Mouse (Mus musculus) heart, postnatal 0 days (tissue): ENCODE results near the gene Ces5a. TPM values are rescaled to one million over a fixed set of nuclear protein-coding genes. Genes with fewer than 3 reads are reported as not detected.
A peak's percentile ranks its signal among the peaks of the same experiment; 100 is the strongest.

Experiments
- ATAC-seq: fragments of 200-750 bp; cut with Nextera tagmentation; 2 replicates; pipeline ENCODE4 v1.8.0; 2017; ENCODE audit warnings: low read depth, moderate number of reproducible peaks, moderate library complexity; ENCODE audit not compliant: insufficient read depth
- DNase-seq: peaks from one replicate; pipeline ENCODE4 v3.0.0-alpha.2; 2016; ENCODE audit warnings: low spot score
- H3K27ac ChIP-seq: fragments of 300-500 bp; sonication (generic); 2 replicates; pipeline ENCODE4 v1.5.1; 2014; ENCODE audit warnings: low read depth, mild to moderate bottlenecking
- H3K27me3 ChIP-seq: fragments of 300-500 bp; sonication (generic); 2 replicates; pipeline ENCODE4 v1.6.1; 2014; ENCODE audit warnings: low read length, mixed read lengths; ENCODE audit not compliant: control insufficient read depth, insufficient read depth
- H3K36me3 ChIP-seq: fragments of 300-500 bp; sonication (generic); replicated peaks from 2 replicates; pipeline ENCODE4 v1.6.1; 2014; ENCODE audit warnings: low read length, mixed read lengths; ENCODE audit not compliant: control insufficient read depth, insufficient read depth
- H3K4me1 ChIP-seq: fragments of 300-500 bp; sonication (generic); 2 replicates; pipeline ENCODE4 v1.6.1; 2014; ENCODE audit warnings: antibody characterized with exemption; ENCODE audit not compliant: control insufficient read depth, insufficient read depth
- H3K4me2 ChIP-seq: fragments of 300-500 bp; sonication (generic); 2 replicates; pipeline ENCODE4 v1.6.1; 2014; ENCODE audit warnings: low read depth, mild to moderate bottlenecking, low read length, moderate library complexity
- H3K4me3 ChIP-seq: fragments of 300-500 bp; sonication (generic); 2 replicates; pipeline ENCODE4 v1.5.1; 2014; ENCODE audit warnings: low read depth, low read length
- H3K9ac ChIP-seq: fragments of 300-500 bp; sonication (generic); replicated peaks from 2 replicates; pipeline ENCODE4 v1.6.1; 2014; ENCODE audit warnings: low read depth, low read length, mixed read lengths
- H3K9me3 ChIP-seq: fragments of 300-500 bp; sonication (generic); replicated peaks from 2 replicates; pipeline ENCODE4 v1.6.1; 2016; ENCODE audit warnings: low read length; ENCODE audit not compliant: control insufficient read depth
- CTCF ChIP-seq: IDR thresholded peaks from 2 replicates; pipeline ENCODE4 v1.5.1; 2016; ENCODE audit warnings: antibody characterized with exemption, control low read depth, low read depth
- EP300 ChIP-seq: IDR thresholded peaks from 2 replicates; pipeline ENCODE4 v1.6.1; 2016; ENCODE audit warnings: antibody characterized with exemption, low read depth
- WGBS: fragments of 180-500 bp; shearing (Covaris S2); extraction: QIAGEN DNeasy Blood & Tissue Kit; methylation state at CpG from one replicate; pipeline ENCODE4 v1.1.7; 2014; 5-methylcytosine and 5-hydroxymethylcytosine counted together
- polyA plus RNA-seq: library from polyadenylated mRNA; unstranded; fragments of >200 nt; fragmentation: Nextera tagmentation; extraction: Ambion mirVana; gene quantifications from 2 replicates; pipeline ENCODE4 v1.2.1, GENCODE M21; 2015
- total RNA-seq: library from RNA; depleted of rRNA; stranded (reverse); fragments of >200 nt; gene quantifications from 2 replicates; pipeline ENCODE4 v1.2.3, GENCODE M21; 2014; ENCODE audit warnings: low replicate concordance

Gene Ces5a
- total and polyA plus RNA-seq, 2 experiments from 2014 or later: 0.07 TPM; not detected in 1

DNA sequence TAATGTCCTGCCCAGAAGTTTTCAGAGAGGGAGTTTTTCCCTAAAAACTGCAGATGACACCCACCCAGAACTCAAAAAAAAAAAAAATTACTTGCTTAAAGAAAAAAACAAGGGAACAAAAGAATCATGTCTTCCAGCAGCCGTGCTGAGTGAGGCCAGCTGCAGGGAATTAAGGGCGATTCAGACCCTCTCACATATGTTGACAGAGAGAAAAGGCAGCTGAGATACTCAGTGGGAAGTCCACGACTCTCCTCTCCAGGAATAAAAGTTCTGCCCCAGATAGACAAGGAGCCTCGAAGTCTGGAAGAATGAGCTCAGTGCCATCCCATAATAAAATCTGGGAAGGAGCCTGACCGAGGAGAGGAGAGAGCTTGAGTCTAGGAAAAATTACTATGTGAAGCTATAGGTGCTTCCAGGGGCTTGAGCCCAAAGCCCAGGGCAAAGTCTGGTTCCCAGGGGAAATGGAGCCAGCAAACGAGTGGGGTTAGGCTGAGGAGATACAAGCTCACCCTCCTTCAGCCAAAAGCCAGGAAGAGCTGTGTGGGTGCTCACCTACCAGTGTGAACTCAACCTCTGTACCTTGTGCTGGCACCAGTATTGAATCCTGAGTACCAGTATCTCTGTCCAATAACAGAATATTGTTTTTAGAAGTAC, 27.1 kb upstream of the Ces5a start:
- Histone ChIP-seq H3K4me1 (no peaks in the 10 kb centered on the region), H3K9me3 (no peaks in the 10 kb centered on the region), H3K4me2 (no peak overlapping the region), H3K4me3 (no peak overlapping the region), H3K36me3 (no peaks in the 10 kb centered on the region), H3K9ac (no peak overlapping the region), H3K27me3 (no peaks in the 10 kb centered on the region), H3K27ac (no peak overlapping the region)
- ATAC-seq (peak; percentile 30; the same call in 1 of the 2 replicates), DNase-seq (no peak)
- WGBS: 39% methylated on average over 6 of the region's 6 CpGs
- no peak for TF ChIP-seq EP300
- TF ChIP-seq CTCF: no peak

DNA sequence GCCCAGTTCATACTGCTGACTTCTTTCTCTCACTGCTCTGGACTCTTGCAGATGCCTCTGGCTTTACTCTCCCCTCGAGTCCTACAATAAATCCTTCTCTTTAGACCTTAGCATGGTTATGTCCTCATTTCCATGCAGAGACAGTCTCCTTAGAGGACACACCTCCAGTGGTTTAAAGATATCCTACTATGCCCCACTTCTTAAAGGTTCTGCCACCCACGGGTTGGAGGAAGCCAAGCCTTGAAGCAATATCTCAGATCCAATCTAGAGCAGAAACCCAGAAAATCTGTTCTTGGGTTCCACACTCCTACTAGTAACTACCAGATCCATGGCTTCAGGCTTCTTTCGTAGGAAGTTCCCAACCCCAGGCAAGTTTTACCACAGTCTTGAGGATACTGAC, 25.6 kb upstream of the Ces5a start:
- TF ChIP-seq EP300: no peak
- TF ChIP-seq CTCF: no peak
- no peaks in the 10 kb centered on the region for H3K4me1 ChIP-seq
- H3K4me2 ChIP-seq: no peak overlapping the region
- H3K27ac ChIP-seq: no peak overlapping the region
- WGBS: 60% methylated on average over 3 of the region's 3 CpGs
- DNase-seq (no peak), ATAC-seq (no peak)
- no peak overlapping the region for H3K9ac ChIP-seq
- no peak overlapping the region for H3K4me3 ChIP-seq
- no peaks in the 10 kb centered on the region for H3K36me3 ChIP-seq
- H3K27me3 ChIP-seq: no peaks in the 10 kb centered on the region
- H3K9me3 ChIP-seq: no peaks in the 10 kb centered on the region

DNA sequence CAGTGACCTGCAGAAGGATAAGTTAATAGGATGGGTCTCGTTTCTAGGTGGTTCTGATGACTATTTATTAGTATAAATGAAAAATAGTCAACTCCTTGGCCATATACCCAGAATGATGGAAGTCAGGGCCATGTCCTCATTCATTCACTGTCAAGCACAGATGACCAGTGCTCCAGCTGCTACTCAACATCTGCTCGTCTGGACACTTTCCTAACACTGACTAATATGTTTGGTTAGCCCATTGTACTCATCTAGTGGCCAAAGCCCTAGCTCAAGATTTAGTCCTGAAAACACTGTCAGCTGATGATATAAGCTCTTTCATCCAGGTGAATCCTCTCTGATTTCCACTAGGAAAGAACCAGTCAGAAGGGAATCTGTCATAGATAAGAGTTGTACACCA, 24.1 kb upstream of the Ces5a start:
- no peaks in the 10 kb centered on the region for H3K4me1 ChIP-seq
- no peak overlapping the region for H3K9ac ChIP-seq
- H3K4me2 ChIP-seq: no peak overlapping the region
- no peak for DNase-seq
- no peak for ATAC-seq
- no peak for TF ChIP-seq EP300
- TF ChIP-seq CTCF: no peak
- no peak overlapping the region for H3K4me3 ChIP-seq
- 58% methylated on average over 2 of the region's 2 CpGs for WGBS
- H3K9me3 ChIP-seq: peaks cover 3% of the 10 kb centered on the region; the same call in 1 of the 2 replicates
- no peak overlapping the region for H3K27ac ChIP-seq
- no peaks in the 10 kb centered on the region for H3K36me3 ChIP-seq
- H3K27me3 ChIP-seq: no peaks in the 10 kb centered on the region

DNA sequence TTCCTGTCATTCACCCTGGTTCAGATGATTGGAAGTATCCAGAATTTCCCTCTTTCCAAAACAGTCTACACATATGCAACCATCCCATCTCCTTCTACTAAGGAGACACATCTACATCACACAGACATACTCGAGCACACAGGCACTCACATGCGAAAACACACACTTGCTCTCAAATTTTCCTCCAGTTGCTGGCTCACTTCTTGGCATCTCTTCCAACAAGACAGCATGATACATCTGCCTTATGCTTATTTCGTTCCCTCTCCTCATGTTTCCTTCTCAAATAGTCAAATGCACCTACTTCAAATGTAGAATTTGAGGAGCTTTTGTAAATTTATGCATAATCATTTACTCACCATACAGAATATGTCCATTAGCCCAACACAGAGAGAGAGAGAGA, 33.0 kb downstream of the Ces5a start:
- no peak overlapping the region for H3K27ac ChIP-seq
- WGBS: 70% methylated on average over 3 of the region's 3 CpGs
- H3K27me3 ChIP-seq: no peaks in the 10 kb centered on the region
- H3K4me2 ChIP-seq: no peak overlapping the region
- TF ChIP-seq CTCF (no peak), EP300 (no peak)
- ATAC-seq (no peak), DNase-seq (no peak)
- no peaks in the 10 kb centered on the region for H3K9me3 ChIP-seq
- H3K4me3 ChIP-seq: no peak overlapping the region
- H3K4me1 ChIP-seq: no peaks in the 10 kb centered on the region
- no peak overlapping the region for H3K9ac ChIP-seq
- no peaks in the 10 kb centered on the region for H3K36me3 ChIP-seq

DNA sequence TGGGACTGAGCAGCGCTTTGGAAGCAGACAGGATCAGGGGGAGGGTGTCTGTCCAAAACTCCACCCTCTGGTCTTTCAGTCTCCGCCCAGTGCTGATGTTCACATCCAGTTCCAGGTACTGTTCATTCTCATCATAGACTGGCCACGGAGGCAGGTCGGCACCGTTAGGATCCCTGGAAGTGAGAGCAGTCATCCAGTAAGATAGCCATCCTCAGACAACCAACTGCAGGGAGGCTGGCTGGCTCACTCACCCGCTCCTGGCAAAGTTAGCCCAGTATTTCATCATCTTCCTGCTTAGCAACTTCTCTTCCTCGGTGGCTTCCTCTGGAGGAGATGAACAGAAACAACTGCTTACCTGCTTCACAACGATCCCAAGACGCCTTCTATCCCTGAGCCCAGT, 36.2 kb downstream of the Ces5a start:
- ATAC-seq (no peak), DNase-seq (no peak)
- Histone ChIP-seq H3K4me2 (no peak overlapping the region), H3K27ac (no peak overlapping the region), H3K4me3 (no peak overlapping the region), H3K36me3 (no peaks in the 10 kb centered on the region), H3K4me1 (no peaks in the 10 kb centered on the region), H3K27me3 (no peaks in the 10 kb centered on the region), H3K9me3 (no peaks in the 10 kb centered on the region), H3K9ac (no peak overlapping the region)
- TF ChIP-seq EP300: no peak
- no peak for TF ChIP-seq CTCF
- WGBS: 32% methylated on average over 9 of the region's 9 CpGs

DNA sequence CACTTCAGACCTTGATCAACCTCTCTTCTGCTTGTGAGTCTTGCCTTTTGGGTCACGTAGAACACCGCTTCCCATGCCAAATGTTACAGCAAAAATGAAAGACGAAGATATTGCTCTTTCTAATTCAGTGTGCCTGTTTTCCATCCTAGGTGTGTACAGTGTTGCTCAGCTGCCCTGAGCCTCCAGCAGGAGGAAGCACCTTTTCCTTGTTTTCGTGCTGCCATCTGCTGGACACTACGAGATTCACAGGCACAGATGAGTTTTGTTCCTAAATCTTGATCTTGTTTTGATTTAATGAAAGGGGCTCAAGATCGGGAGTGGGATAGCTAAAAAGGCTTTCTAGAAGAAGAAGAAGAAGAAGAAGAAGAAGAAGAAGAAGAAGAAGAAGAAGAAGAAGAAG, 40.3 kb downstream of the Ces5a start:
- 20% methylated on average over 6 of the region's 6 CpGs for WGBS
- H3K36me3 ChIP-seq: no peaks in the 10 kb centered on the region
- H3K4me1 ChIP-seq: no peaks in the 10 kb centered on the region
- no peak overlapping the region for H3K9ac ChIP-seq
- no peak overlapping the region for H3K4me2 ChIP-seq
- H3K27me3 ChIP-seq: no peaks in the 10 kb centered on the region
- ATAC-seq (no peak), DNase-seq (peak; percentile 17)
- H3K27ac ChIP-seq: no peak overlapping the region
- no peaks in the 10 kb centered on the region for H3K9me3 ChIP-seq
- no peak overlapping the region for H3K4me3 ChIP-seq
- TF ChIP-seq EP300 (no peak), CTCF (peak; percentile 94)
